Mouse (Mus musculus) large intestine, adult 2 months (tissue): ENCODE data around the gene Prkrip1. TPM values are rescaled to one million over a fixed set of nuclear protein-coding genes. Genes with fewer than 3 reads are reported as not detected.
"Not testable (repeated sequence)": the region's sequence is repeated elsewhere in the genome, so short reads cannot be mapped to it uniquely, and the experiment has no call there.

Experiments
- DNase-seq: peaks from one replicate; pipeline ENCODE4 v3.0.0-alpha.2; 2012; ENCODE audit warnings: low read depth, low spot score
- WGBS: fragments of 180-500 bp; shearing (Covaris S2); methylation state at CpG from one replicate; pipeline ENCODE4 v1.1.7; 2018; 5-methylcytosine and 5-hydroxymethylcytosine counted together
- polyA plus RNA-seq: library from polyadenylated mRNA; depleted of rRNA; stranded (reverse); fragments of >200 nt; gene quantifications from 2 replicates; pipeline ENCODE4 v1.2.3, GENCODE M21; 2012

The Prkrip1 gene
- polyA plus RNA-seq, 1 experiment = 12.0 TPM

DNA sequence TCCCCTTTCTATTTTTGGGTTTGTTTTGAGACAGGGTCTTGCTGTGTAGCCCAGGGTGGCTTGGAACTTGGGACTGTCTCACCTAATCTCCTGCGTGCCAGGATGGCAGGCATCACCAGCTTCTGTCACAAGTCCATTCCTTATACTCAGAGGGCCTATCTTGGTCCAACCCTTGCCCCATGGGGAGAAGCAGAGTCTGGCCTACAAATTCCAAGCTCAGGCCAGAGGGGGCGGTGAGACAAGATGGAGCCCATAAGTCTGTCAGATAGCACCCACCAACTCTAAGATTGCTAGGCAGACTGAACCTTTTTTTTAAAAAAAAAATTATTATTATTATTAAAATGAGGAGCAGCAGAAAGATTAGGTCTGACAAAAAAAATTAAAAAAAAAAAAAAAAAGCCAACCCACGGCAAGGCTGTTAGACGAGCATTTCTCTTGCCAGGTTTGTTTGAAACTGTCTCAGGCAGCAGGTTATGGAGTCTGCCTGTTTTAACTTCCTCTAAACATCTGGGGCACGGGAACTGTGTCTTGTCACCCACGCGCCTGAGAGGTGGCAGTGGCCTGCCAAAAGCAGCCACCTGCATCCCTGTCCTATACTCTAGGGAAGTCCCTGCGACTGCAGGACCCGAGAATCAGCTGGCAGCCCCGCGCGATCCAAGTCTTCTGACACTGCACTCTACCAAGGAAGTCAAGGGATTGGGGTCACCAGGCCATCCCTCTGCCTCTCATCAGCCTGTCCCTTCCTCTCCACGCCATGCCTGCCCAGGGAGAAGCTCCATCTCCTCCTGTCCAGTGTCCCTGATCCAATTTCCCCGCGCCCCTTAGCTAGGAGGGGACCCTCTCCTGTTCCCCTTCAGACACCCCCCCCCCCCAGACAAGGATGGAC, 28.9 kb downstream of the Prkrip1 start:
- 11% methylated on average over 15 of the region's 15 CpGs for WGBS
- no peak for DNase-seq

- WGBS = 97% methylated on average over 3 of the region's 3 CpGs
- DNase-seq = no peak
Observed at GRCm38 (mm10) chr5:136168071-136168470, 30.7 kb downstream of the Prkrip1 start.

- no peak for DNase-seq
- WGBS = 42% methylated on average over 4 of the region's 4 CpGs
Observed at GRCm38 (mm10) chr5:136167296-136167695, 31.5 kb downstream of the Prkrip1 start.

- no peak for DNase-seq
- WGBS = 83% methylated on average over 8 of the region's 8 CpGs
Observed at GRCm38 (mm10) chr5:136165246-136165645, 33.5 kb downstream of the Prkrip1 start.

GRCm38 (mm10) chr5:136163807-136164474, 34.8 kb downstream of the Prkrip1 start:
- WGBS = 89% methylated on average over 11 of the region's 11 CpGs
- no peak for DNase-seq

GRCm38 (mm10) chr5:136160084-136160483, 38.7 kb downstream of the Prkrip1 start:
- not testable (repeated sequence) for DNase-seq
- 83% methylated on average over 11 of the region's 12 CpGs for WGBS

DNA sequence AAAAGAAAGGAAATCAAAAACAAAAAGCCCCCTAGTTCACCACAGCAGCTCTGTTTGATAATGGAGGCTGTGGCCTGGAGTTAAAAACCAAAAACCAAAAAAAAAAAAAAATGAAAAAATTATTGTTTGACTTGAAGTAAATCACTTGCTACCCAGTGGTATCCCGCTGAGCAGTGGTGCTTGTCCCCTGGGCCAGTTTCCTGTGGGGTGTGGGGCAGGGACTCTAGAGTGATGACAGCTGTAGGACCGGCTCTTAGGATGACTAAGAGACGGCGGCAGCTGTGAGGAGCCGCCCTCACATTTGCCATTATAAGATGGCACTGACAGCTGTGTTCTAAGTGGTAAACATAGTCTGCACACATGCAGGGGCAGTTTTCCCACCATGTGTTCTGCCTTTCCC, 43.4 kb downstream of the Prkrip1 start:
- WGBS = 82% methylated on average over 5 of the region's 5 CpGs
- DNase-seq = no peak

GRCm38 (mm10) chr5:136152365-136152764, 46.4 kb downstream of the Prkrip1 start:
- WGBS = 55% methylated on average over 8 of the region's 8 CpGs
- DNase-seq = no peak

DNA sequence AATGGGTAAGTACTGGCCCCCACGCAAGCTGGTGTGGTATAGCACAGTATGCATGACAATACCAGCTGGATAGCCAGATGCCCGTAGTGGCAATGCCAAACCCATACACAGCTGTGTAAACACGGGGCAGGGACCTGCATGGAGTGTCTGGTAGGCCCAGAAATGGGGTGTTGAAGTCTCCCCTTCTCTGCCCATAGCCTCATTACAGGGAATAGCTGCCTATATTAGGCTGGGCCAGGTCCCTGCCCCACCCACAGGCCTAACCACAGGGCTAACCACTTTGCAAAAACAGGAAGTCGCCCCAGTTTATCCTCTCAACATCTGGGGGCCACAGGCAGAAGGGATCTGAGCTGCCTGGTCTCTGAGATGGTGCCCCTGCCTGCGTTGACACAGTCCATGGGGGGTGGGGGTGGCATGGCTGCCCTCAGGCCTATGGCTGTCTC, 49.6 kb downstream of the Prkrip1 start:
- WGBS = 37% methylated on average over 5 of the region's 5 CpGs
- not testable (repeated sequence) for DNase-seq

- 75% methylated on average over 8 of the region's 8 CpGs for WGBS
- DNase-seq = no peak
Observed at GRCm38 (mm10) chr5:136147704-136148103, 51.1 kb downstream of the Prkrip1 start.

DNA sequence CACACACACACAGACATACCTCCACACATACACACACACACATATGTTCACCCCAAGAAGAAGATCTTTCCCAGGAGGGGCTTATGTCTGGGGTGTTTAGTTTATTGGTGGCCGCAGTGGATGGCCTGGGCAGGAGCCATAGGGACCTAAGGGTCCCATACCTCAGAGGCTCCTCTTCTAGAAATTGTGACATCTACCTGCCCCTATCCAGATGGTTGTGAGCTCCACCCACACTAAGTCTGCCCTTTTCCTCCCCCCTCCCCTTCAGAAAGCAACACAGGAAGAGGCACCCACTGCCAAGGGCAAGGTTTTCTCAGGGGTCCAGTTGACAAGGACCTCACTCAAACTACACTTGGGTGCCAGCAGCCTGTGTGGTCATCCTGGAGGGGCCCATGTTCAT, 51.8 kb downstream of the Prkrip1 start:
- 83% methylated on average over 1 of the region's 1 CpGs for WGBS

GRCm38 (mm10) chr5:136144606-136145430, 53.9 kb downstream of the Prkrip1 start:
- DNase-seq = no peak
- WGBS = 30% methylated on average over 12 of the region's 12 CpGs

More for the DNA sequence above, 51.8 kb downstream of the Prkrip1 start:
- no peak for DNase-seq

GRCm38 (mm10) chr5:136143161-136143755, 55.5 kb downstream of the Prkrip1 start:
- WGBS = 88% methylated on average over 6 of the region's 6 CpGs
- DNase-seq = no peak

DNA sequence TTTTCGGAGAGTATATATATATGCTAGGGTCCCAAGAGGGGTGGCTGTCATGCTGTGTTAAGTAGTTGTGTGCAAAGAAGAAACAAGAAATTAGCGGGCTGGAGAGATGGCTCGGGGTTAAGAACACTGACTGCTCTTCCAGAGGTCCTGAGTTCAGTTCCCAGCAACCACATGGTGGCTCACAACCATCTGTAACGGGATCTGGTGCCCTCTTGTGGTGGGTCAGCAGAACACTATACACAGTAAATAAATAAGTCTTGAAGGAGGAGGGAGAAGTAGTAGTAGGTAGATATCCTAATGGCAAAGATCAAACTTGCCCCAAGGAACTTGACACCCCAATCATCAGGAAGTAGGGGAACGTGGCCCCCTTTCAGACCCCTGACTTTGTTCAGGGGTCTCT, 56.0 kb downstream of the Prkrip1 start:
- DNase-seq = no peak
- WGBS = 88% methylated on average over 5 of the region's 5 CpGs

DNA sequence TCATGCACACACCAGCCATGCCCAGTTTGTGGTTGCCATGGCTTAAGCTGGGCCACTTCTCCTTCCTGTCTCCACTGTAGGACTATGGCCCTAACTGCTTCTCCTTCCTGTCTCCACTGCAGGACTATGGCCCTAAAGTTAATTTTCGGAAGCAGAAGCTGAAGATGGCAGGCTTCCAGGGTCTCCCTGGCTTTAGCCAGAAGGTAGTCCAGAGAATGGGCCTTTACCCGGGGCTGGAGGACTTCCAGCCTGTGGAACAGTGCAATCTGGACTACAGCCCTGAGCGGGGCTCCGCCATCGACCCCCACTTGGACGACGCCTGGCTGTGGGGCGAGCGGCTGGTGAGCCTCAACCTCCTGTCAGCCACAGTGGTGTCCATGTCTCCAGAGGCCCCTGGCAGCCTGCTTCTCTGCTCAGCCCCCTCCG, 58.7 kb downstream of the Prkrip1 start:
- WGBS = 91% methylated on average over 10 of the region's 10 CpGs
- DNase-seq = no peak

GRCm38 (mm10) chr5:136139393-136139792, 59.4 kb downstream of the Prkrip1 start:
- no peak for DNase-seq
- WGBS = 35% methylated on average over 13 of the region's 13 CpGs

DNA sequence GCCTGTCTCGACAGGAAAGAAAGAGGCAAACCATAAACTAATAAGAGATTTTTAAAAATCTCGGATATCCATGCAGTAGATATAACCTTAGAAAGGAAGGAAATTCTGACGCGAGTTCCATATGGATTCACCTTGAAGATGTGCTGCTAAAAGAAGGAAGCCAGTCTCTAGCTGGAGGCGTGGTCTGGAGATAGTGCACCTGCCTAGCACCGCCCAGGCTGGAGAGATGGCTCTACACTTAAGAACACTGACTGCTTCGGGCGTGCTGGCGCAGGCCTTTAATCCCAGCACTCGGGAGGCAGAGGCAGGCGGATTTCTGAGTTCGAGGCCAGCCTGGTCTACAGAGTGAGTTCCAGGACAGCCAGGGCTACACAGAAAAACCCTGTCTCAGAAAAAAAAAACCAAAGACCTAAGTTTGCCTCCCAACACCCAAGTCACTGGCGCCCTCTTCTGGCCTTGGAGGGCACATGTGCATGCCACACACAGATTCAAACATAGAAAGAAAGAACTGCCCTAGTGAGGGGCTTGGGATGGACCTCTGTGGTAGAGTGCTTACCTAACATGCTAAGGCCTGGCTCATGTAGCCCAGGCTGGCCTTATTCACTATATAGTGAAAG, 61.0 kb downstream of the Prkrip1 start:
- DNase-seq = no peak
- 45% methylated on average over 13 of the region's 13 CpGs for WGBS

DNA sequence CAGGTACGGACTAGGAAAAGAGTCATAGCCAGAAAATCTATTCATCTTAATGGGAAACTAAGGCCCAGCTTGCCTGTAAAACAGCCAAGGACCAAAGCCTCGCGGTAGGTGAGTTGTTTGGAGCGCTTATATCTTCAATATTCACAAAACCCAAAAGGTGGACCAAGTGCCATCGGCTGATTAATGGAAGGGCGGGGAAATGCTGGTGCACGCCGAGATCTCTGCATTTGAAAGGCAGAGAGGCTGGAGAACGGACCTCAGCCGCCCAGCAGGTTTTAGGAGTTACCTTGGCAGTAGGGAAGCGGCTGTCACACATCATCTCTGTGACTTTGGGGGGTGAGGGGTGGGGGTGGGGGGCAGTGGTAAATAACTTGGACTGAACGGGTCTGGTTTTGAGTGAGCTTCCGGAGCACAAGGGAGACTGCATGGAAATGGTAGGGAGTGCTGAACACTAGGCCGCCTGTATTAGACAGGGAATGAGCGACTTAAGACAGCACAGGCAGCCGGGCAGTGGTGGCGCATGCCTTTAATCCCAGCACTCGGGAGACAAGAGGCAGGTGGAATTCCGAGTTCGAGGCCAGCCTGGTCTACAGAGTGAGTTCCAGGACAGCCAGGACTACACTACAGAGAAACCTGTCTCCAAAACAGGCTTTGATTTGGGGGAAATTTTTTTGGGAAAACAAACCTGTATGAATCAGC, 62.3 kb downstream of the Prkrip1 start:
- DNase-seq = no peak
- WGBS = under 1% methylated on average over 20 of the region's 20 CpGs
